Mouse (Mus musculus): ENCODE measurements at regions not wholly inside any gene's neighbourhood (a gene's known extent, or its start where the extent isn't known, plus 50 kb on each side); places are given as distances from the start of the nearest gene placed in this dataset.
A peak's percentile ranks its signal among the peaks of the same experiment; 100 is the strongest.

- WGBS, result 81% methylated on average over 1 of the region's 1 CpGs
- TF ChIP-seq CTCF (IDR thresholded peaks at IDR 0.05; ENCODE audit: low read depth), result no peak
- Histone ChIP-seq H3K9me3 (ENCODE audit: low read depth, low read length) (no peaks in the 10 kb centered on the region), H3K36me3 (ENCODE audit: insufficient read depth) (no peaks in the 10 kb centered on the region), H3K4me2 (no peak overlapping the region), H3K4me1 (ENCODE audit: insufficient read depth) (no peaks in the 10 kb centered on the region), H3K27me3 (ENCODE audit: insufficient read depth, low read length) (no peaks in the 10 kb centered on the region), H3K4me3 (ENCODE audit: low read depth, low read length) (no peak overlapping the region), H3K9ac (no peak overlapping the region), H3K27ac (ENCODE audit: low read depth) (no peak overlapping the region)
- ATAC-seq (ENCODE audit: insufficient read depth), result no peak
- no peak for DNase-seq
These were observed 2466.1 kb downstream of the Poteg start for GRCm38 (mm10) chr8:29913576-29913975.

GRCm38 (mm10) chr8:29920486-29920885 is 2473.0 kb downstream of the Poteg start:
- Histone ChIP-seq H3K4me3 (ENCODE audit: low read depth, low read length) (no peak overlapping the region), H3K27me3 (ENCODE audit: insufficient read depth, low read length) (no peaks in the 10 kb centered on the region), H3K36me3 (ENCODE audit: insufficient read depth) (no peaks in the 10 kb centered on the region), H3K27ac (ENCODE audit: low read depth) (no peak overlapping the region), H3K9ac (no peak overlapping the region), H3K4me1 (ENCODE audit: insufficient read depth) (no peaks in the 10 kb centered on the region), H3K9me3 (ENCODE audit: low read depth, low read length) (no peaks in the 10 kb centered on the region), H3K4me2 (no peak overlapping the region)
- no peak for DNase-seq
- ATAC-seq (ENCODE audit: insufficient read depth), result no peak
- 72% methylated on average over 2 of the region's 2 CpGs for WGBS
- TF ChIP-seq CTCF (IDR thresholded peaks at IDR 0.05; ENCODE audit: low read depth), result no peak

GRCm38 (mm10) chr8:29928257-29928656 is 2480.8 kb downstream of the Poteg start:
- no peak for TF ChIP-seq CTCF (IDR thresholded peaks at IDR 0.05; ENCODE audit: low read depth)
- 81% methylated on average over 4 of the region's 4 CpGs for WGBS
- Histone ChIP-seq H3K27ac (ENCODE audit: low read depth) (no peak overlapping the region), H3K9me3 (ENCODE audit: low read depth, low read length) (no peaks in the 10 kb centered on the region), H3K27me3 (ENCODE audit: insufficient read depth, low read length) (no peaks in the 10 kb centered on the region), H3K36me3 (ENCODE audit: insufficient read depth) (no peaks in the 10 kb centered on the region), H3K4me3 (ENCODE audit: low read depth, low read length) (no peak overlapping the region), H3K9ac (no peak overlapping the region), H3K4me2 (no peak overlapping the region), H3K4me1 (ENCODE audit: insufficient read depth) (no peaks in the 10 kb centered on the region)
- ATAC-seq (ENCODE audit: insufficient read depth) (no peak), DNase-seq (no peak)

- Histone ChIP-seq H3K9ac (no peak overlapping the region), H3K9me3 (ENCODE audit: low read depth, low read length) (no peaks in the 10 kb centered on the region), H3K4me2 (no peak overlapping the region), H3K27ac (ENCODE audit: low read depth) (no peak overlapping the region), H3K36me3 (ENCODE audit: insufficient read depth) (no peaks in the 10 kb centered on the region), H3K27me3 (ENCODE audit: insufficient read depth, low read length) (no peaks in the 10 kb centered on the region), H3K4me3 (ENCODE audit: low read depth, low read length) (no peak overlapping the region), H3K4me1 (ENCODE audit: insufficient read depth) (no peaks in the 10 kb centered on the region)
- WGBS, result 79% methylated on average over 2 of the region's 2 CpGs
- DNase-seq (no peak), ATAC-seq (ENCODE audit: insufficient read depth) (no peak)
- TF ChIP-seq CTCF (IDR thresholded peaks at IDR 0.05; ENCODE audit: low read depth), result no peak
These were observed 2513.9 kb downstream of the Poteg start for GRCm38 (mm10) chr8:29961322-29961721.

- no peaks in the 10 kb centered on the region for H3K36me3 ChIP-seq (ENCODE audit: insufficient read depth)
- no peak overlapping the region for H3K27ac ChIP-seq (ENCODE audit: low read depth)
- H3K4me2 ChIP-seq, result no peak overlapping the region
- H3K4me3 ChIP-seq (ENCODE audit: low read depth, low read length), result no peak overlapping the region
- H3K9me3 ChIP-seq (ENCODE audit: low read depth, low read length), result no peaks in the 10 kb centered on the region
- H3K4me1 ChIP-seq (ENCODE audit: insufficient read depth), result no peaks in the 10 kb centered on the region
- 58% methylated on average over 4 of the region's 4 CpGs for WGBS
- DNase-seq (no peak), ATAC-seq (ENCODE audit: insufficient read depth) (no peak)
- no peak overlapping the region for H3K9ac ChIP-seq
- no peaks in the 10 kb centered on the region for H3K27me3 ChIP-seq (ENCODE audit: insufficient read depth, low read length)
- TF ChIP-seq CTCF (IDR thresholded peaks at IDR 0.05; ENCODE audit: low read depth), result no peak
These were observed 2529.3 kb downstream of the Poteg start for GRCm38 (mm10) chr8:29976651-29977350.

- Histone ChIP-seq H3K4me3 (ENCODE audit: low read depth, low read length) (no peak overlapping the region), H3K9ac (no peak overlapping the region), H3K9me3 (ENCODE audit: low read depth, low read length) (no peaks in the 10 kb centered on the region), H3K36me3 (ENCODE audit: insufficient read depth) (no peaks in the 10 kb centered on the region), H3K4me2 (no peak overlapping the region), H3K27me3 (ENCODE audit: insufficient read depth, low read length) (no peaks in the 10 kb centered on the region), H3K4me1 (ENCODE audit: insufficient read depth) (no peaks in the 10 kb centered on the region), H3K27ac (ENCODE audit: low read depth) (no peak overlapping the region)
- ATAC-seq (ENCODE audit: insufficient read depth) (no peak), DNase-seq (peak; percentile 39)
- TF ChIP-seq CTCF (IDR thresholded peaks at IDR 0.05; ENCODE audit: low read depth), result no peak
- 29% methylated on average over 10 of the region's 10 CpGs for WGBS
These were observed 2531.4 kb downstream of the Poteg start for GRCm38 (mm10) chr8:29978585-29979505.

- Histone ChIP-seq H3K9me3 (ENCODE audit: low read depth, low read length) (no peaks in the 10 kb centered on the region), H3K4me3 (ENCODE audit: low read depth, low read length) (no peak overlapping the region), H3K36me3 (ENCODE audit: insufficient read depth) (no peaks in the 10 kb centered on the region), H3K4me1 (ENCODE audit: insufficient read depth) (no peaks in the 10 kb centered on the region), H3K9ac (no peak overlapping the region), H3K27me3 (ENCODE audit: insufficient read depth, low read length) (no peaks in the 10 kb centered on the region), H3K4me2 (no peak overlapping the region), H3K27ac (ENCODE audit: low read depth) (no peak overlapping the region)
- TF ChIP-seq CTCF (IDR thresholded peaks at IDR 0.05; ENCODE audit: low read depth), result no peak
- WGBS, result 87% methylated on average over 2 of the region's 2 CpGs
- no peak for DNase-seq
- no peak for ATAC-seq (ENCODE audit: insufficient read depth)
These were observed 2545.1 kb downstream of the Poteg start for GRCm38 (mm10) chr8:29992549-29992948.

Data from lung, embryonic 14.5 days (tissue).